Mouse (Mus musculus): ENCODE results near the gene Zdhhc3.

DNA sequence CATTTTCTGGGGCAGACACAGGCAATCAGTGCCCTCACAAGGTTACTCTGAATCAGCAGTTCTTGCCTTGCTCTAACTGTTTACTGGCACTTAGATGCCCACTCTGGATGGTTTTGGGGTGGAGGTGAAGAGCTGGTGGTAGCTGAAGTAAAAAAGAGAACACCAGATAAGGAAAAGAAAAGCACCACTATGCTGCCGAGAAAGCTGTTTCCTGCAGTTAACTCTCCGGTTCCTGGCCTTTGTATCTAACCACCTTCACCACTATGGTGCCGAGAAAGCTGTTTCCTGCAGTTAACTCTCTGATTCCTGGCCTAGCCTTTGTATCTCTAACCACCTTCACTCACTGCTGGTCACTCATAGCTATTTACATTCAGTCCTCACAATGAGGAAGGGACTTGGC lies 25.4 kb downstream of the Zdhhc3 start:
- TF ChIP-seq CTCF (IDR thresholded peaks at IDR 0.05; ENCODE audit: low read depth), result no peak
- no peak for TF ChIP-seq EP300 (IDR thresholded peaks at IDR 0.05; ENCODE audit: low read depth)

All from heart, postnatal 0 days (tissue).